ENCODE assay signal across 18 mouse cellular contexts in the genomic region with DNA sequence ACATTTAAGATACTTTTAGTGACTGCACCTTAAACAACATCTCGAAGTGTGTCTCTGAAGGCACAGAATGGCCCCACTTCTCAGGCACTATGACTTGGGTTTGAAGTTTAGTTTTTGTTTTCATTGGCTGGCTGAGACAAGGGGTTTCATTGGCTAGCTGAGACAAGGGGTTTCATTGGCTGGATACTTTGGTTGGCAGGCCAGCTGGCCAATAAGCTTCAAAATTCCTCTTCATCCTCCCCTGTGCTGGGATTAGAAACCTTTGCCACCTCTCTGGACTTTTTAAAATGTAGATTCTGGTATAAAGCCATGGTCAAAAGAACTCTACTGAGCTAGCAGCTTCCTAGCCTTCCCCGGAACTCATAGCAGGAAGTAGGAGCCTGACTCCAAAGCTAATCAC.
"Had no signal": no experiment of that assay in that cellular context is flagged by ENCODE, and none has a peak within 500 bp of the region (broad histone marks: within the 10 kb centered on the region; RNA-seq: fewer than 3 reads in every experiment).

No protein-coding gene starts in this region.

- DNase-seq: kidney, adult 11 months; kidney, adult 8-10 months; kidney, postnatal 10 days; kidney, postnatal 36 days; layer of hippocampus, postnatal 36 days; liver, embryonic 13.5 days; lung, adult 2 months; lung, postnatal 14 days; lung, postnatal 4 days; midbrain, embryonic 14.5 days; right cerebral cortex, postnatal 4 days; thymus, adult 2 months; thymus, postnatal 14 days had no signal

- H3K9me3 ChIP-seq: kidney, embryonic 15.5 days; liver, embryonic 13.5 days; neural tube, embryonic 12.5 days; neural tube, embryonic 15.5 days; stomach, embryonic 15.5 days had no signal

- H3K9ac ChIP-seq: kidney, embryonic 15.5 days; liver, embryonic 13.5 days; neural tube, embryonic 12.5 days; neural tube, embryonic 15.5 days; stomach, embryonic 15.5 days had no signal

- H3K36me3 ChIP-seq: kidney, embryonic 15.5 days; liver, embryonic 13.5 days; neural tube, embryonic 12.5 days; neural tube, embryonic 15.5 days; stomach, embryonic 15.5 days had no signal

- H3K27me3 ChIP-seq: liver, embryonic 13.5 days; neural tube, embryonic 12.5 days; neural tube, embryonic 15.5 days had no signal

- H3K27ac ChIP-seq: kidney, embryonic 15.5 days; left cerebral cortex, adult 2 months; liver, embryonic 13.5 days; neural tube, embryonic 12.5 days; neural tube, embryonic 15.5 days; stomach, embryonic 15.5 days had no signal

- H3K4me1 ChIP-seq: liver, embryonic 13.5 days; stomach, embryonic 15.5 days had no signal

- H3K4me3 ChIP-seq: kidney, embryonic 15.5 days; left cerebral cortex, adult 2 months; liver, embryonic 13.5 days; neural tube, embryonic 12.5 days; neural tube, embryonic 15.5 days; stomach, embryonic 15.5 days had no signal
